Mouse (Mus musculus) spleen, postnatal 10 days (tissue): Measurements from ENCODE around the gene Bnc2.

Source experiments
- DNase-seq, 2 experiments: peaks; one replicate each; pipeline ENCODE4 v3.0.0; 2021 to 2022; ENCODE audit warnings: low spot score in 2 of 2

Bnc2 gene

GRCm38 (mm10) chr4:84321598-84321997, 353.5 kb downstream of the Bnc2 start:
- no peak for DNase-seq

DNA sequence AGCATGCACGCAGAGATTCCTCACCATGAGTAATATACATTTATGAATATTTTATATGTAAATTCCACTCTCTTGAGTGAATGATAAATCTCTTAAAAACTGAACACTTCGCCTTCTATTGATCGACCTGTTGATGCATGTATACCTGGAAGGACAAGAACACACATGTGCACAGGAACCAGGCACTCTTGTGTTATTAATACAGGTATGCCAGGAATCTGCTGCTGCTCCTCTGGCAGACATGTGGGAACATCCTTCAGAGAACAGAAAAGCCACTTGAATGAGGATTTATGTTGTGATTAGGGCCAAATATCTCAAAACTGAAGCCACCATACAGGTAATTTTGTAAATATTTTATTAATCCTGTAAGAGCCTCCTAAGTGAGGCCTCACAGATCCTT, 357.7 kb downstream of the Bnc2 start:
- no peak for DNase-seq

- DNase-seq = no peak
Measured at GRCm38 (mm10) chr4:84311371-84311770, 363.7 kb downstream of the Bnc2 start.

GRCm38 (mm10) chr4:84310851-84311250, 364.2 kb downstream of the Bnc2 start:
- DNase-seq = no peak

- no peak for DNase-seq
Measured at GRCm38 (mm10) chr4:84308226-84308862, 366.7 kb downstream of the Bnc2 start.

GRCm38 (mm10) chr4:84306928-84307606, 368.0 kb downstream of the Bnc2 start:
- DNase-seq = no peak

GRCm38 (mm10) chr4:84302949-84303348, 372.1 kb downstream of the Bnc2 start:
- no peak for DNase-seq

- no peak for DNase-seq
Measured at GRCm38 (mm10) chr4:84285153-84285552, 389.9 kb downstream of the Bnc2 start.

DNA sequence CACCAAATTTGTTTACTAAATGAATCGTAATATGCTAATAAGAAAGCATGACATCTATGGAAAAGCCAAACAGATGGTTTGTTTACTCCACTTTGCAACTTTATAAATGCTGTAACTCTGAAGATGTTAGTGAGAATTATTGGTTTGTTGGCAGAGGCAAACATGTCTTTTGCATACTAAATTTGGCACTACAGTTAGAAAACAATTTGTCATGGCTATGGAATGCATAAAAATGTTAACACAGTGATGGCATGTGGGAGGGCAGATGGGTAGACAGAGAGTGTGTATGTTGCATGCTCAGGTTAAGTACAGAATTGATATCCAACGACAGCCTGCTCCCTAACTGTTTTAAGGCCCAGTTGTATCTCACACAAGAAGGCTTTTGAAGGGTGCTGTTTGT, 392.4 kb downstream of the Bnc2 start:
- no peak for DNase-seq

GRCm38 (mm10) chr4:84278156-84278555, 396.9 kb downstream of the Bnc2 start:
- DNase-seq = no peak

DNA sequence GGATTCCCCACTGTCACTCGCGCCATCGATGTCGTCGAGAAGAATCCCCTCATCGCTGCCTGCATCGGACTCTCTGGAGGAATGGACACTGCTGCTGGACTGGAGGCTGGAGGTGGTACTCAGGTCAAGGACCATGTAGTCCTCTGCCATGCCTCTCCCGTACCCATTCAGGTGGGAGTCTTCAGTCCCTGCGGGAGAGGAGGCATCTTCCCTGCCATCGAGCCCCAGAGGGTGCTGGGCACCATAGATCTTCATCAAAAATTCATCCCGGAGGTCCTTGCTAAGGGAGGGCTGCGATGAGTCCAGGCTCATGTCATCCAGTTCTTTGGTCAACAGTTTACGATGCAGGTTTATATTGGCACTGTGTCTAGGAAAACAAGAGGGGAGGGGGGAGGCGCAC, 399.0 kb downstream of the Bnc2 start:
- no peak for DNase-seq

DNA sequence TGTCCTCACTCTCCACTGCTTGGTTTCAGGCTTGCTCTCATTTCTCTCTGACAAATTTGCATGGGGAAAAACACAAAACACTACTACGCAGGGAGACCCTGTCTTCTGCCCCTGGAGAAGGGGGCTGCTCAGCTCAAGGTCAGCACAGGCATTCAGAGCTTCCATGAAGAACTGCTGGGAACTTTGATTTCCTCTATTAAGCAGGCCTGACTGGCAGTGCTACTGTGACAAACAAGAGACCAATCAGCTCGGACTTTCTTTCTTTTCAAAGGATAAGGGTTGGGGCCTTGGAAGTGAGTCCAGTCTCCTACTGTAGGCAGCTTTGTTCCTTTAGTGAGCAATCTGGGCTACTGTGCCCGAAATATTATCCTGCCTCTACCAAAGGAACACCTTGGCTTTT, 400.9 kb downstream of the Bnc2 start:
- no peak for DNase-seq

DNA sequence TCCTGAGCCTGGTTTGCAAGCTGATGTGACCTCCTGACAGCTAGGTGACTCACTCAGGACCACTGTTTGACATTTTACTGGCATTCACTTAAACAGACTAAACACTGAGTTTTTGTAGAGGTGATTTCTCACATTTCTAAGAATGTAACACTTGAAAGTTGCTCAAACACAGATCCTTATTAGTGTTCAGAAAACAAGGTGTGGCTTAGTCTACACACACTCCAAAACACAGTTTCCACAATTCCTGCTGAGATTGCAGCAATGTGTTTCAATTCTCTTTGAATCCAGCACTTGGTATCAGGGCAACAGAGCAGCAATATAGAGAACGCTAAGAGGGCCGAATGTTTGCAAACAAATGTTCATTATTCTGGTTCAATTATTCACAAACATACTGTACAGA, 402.2 kb downstream of the Bnc2 start:
- DNase-seq = no peak

DNA sequence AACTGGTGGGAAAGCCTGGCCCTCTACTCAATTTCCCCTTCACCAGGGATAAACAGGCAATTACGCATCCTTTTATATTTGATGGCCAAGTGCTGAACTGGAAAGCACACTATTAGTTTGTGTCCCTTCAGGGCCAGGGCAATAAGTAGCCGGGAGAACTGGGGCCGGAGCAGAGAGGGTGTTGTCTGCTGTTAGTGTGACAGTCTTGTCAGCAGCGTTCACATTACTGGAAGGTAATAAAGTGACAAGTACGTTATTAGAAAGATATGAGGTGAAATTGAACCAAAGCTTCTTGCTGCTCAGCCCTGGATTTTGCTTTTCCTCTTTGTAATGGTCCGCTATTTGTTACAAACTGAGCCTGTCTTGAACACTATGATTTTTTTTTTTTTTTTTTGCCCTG, 405.2 kb downstream of the Bnc2 start:
- DNase-seq = no peak

GRCm38 (mm10) chr4:84247356-84247755, 427.7 kb downstream of the Bnc2 start:
- DNase-seq = no peak

DNA sequence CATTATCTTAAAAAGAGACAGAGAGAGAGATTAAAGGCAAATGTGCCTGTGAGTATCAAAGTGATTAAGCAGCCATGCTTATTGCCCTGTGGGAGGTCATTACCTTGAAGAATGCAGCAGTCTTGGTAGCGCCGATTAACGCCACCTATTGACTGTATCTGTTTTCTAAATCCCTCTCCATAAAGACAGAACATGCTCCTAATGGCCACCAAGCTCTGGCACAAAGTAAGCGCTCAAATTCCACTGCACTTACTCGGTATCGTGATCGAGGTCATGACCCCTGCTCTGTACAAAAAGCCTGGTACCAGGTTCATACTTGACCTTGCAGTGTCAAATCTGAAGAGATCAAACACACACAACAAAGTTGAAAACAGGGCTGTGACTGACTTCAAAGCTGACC, 442.7 kb downstream of the Bnc2 start:
- no peak for DNase-seq

DNA sequence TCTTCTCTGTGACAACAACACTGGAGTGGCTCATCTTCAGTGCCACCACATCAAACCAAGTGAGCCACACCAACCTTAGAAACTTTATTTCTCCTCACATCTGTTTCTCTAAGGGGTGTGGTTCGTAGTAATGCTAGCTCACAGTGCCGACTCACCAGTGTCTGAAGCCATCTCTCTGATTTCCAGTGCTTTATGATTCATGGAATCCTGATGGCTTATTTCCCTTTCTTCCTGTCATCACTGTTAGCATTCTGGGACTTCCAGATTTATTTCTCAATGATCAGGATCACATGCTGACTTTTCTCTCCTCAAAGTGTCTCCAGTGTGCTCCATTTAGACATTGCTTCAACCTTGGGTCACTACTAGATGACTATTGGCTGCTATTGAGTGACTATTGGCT, 443.8 kb downstream of the Bnc2 start:
- no peak for DNase-seq

DNA sequence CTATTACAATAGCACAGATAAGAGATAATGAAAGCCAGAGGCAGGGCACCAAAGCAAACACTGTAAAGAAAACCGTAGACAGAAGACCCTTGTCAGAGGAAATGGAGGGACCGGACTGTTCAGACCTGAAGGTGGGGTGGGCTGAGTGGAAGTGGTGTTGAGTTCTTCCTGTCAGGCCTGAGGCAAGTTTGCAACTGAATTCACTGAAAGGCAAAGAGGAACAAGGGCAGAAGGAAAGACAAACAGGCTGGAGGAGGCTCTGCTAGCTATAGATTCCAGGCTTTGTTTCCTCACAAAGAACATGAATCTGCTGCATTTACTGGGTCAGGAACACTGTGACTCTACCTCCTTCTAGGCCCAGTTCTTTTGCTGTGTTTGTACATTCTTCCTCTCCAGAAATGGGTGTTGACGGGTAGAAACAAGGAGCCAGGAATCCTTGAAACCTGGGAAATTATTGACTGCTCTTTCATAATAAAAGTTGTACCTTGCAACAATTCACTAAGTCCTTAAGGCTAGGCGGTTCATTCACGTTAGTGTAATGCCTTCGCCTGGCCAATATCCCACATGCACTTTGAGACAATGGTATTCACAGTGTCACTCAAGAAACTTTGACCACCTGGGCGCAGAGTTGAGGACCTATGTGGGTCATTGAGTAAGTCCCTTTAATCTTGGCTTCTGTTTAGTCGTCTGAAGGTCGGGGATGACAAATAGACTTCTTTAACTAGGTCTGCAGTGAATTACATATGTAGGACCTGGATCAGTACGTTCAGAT, 445.7 kb downstream of the Bnc2 start:
- DNase-seq = no peak

DNA sequence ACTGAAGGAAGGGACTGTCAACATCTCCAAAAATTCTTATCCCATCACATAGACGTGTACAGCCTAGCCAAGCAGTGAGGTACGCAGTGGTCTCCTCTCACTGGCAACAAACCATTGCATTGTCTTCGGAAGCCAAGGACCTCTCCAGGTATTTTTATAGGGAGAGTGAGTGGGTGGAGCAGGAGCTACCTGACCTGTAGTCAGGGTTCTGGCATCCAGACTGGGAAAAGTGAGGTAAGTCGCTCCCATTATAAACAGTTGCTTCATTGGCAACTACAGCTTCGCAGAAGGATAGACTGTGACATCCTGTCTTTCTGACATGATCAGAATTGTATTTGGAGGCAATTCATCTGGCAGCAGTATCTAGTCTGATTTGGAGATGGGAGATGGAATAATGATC, 446.5 kb downstream of the Bnc2 start:
- no peak for DNase-seq
